Mouse (Mus musculus) CH12.LX (cell line): ENCODE measurements around the gene Myl12a.

Source experiments
- CHD2 ChIP-seq: IDR thresholded peaks from 2 replicates; pipeline ENCODE4 v1.6.1; 2011; ENCODE audit warnings: low read length, improper control_type of control experiment
- CTCF ChIP-seq, 2 experiments: IDR thresholded peaks in 1 of 2; conservative IDR thresholded peaks in 1 of 2; 2 replicates each; pipeline ENCODE4 v1.5.1; 2011 to 2012; ENCODE audit warnings: low read depth in 2 of 2, low read length in 2 of 2, improper control_type of control experiment in 1 of 2, inconsistent platforms in 1 of 2, mild to moderate bottlenecking in 1 of 2, moderate library complexity in 1 of 2
- EP300 ChIP-seq: IDR thresholded peaks from 2 replicates; pipeline ENCODE4 v1.6.1; 2011; ENCODE audit warnings: low read length, improper control_type of control experiment
- ETS1 ChIP-seq: conservative IDR thresholded peaks from 2 replicates; pipeline ENCODE4 v1.6.1; 2012; ENCODE audit warnings: low read depth, mild to moderate bottlenecking, inconsistent platforms, low read length, improper control_type of control experiment, moderate library complexity
- POLR2A ChIP-seq: IDR thresholded peaks from 2 replicates; pipeline ENCODE4 v1.6.1; 2011; ENCODE audit warnings: low read depth, mild to moderate bottlenecking, improper control_type of control experiment, low read length
- RAD21 ChIP-seq: IDR thresholded peaks from 2 replicates; pipeline ENCODE4 v1.6.1; 2011; ENCODE audit warnings: low read depth, mild to moderate bottlenecking, low read length, improper control_type of control experiment, moderate library complexity
- ZKSCAN1 ChIP-seq: IDR thresholded peaks from 2 replicates; pipeline ENCODE4 v1.6.1; 2012; ENCODE audit warnings: low read depth, inconsistent platforms, low read length, improper control_type of control experiment, borderline replicate concordance

GRCm38 (mm10) chr17:70967646-70968045 is 35.0 kb downstream of the Myl12a start:
- TF ChIP-seq CTCF (conservative IDR thresholded peaks at IDR 0.05 in 1 of 2, IDR thresholded peaks at IDR 0.05 in 1 of 2; ENCODE audit: low read depth in 2 of 2, low read length in 2 of 2) = no peak
- no peak for TF ChIP-seq ZKSCAN1
- TF ChIP-seq EP300 = no peak
- no peak for TF ChIP-seq POLR2A
- TF ChIP-seq ETS1 = no peak
- TF ChIP-seq CHD2 = no peak
- no peak for TF ChIP-seq RAD21
